Mouse (Mus musculus) small intestine, adult 2 months (tissue): ENCODE measurements around the gene Bmyc. TPM values are rescaled to one million over a fixed set of nuclear protein-coding genes. Genes with fewer than 3 reads are reported as not detected.

ENCODE experiments used
- H3K27ac ChIP-seq: fragments of 200-500 bp; 2 replicates; pipeline ENCODE4 v1.5.1; 2012; ENCODE audit warnings: low read depth, low read length, control low read depth, inconsistent platforms; ENCODE audit not compliant: insufficient read depth
- H3K27me3 ChIP-seq: fragments of 200-500 bp; 2 replicates; pipeline ENCODE4 v1.6.1; 2012; ENCODE audit warnings: mild to moderate bottlenecking, moderate library complexity, low read length, inconsistent platforms; ENCODE audit not compliant: control insufficient read depth, insufficient read depth
- H3K36me3 ChIP-seq: fragments of 200-500 bp; 2 replicates; pipeline ENCODE4 v1.6.1; 2012; ENCODE audit warnings: mild to moderate bottlenecking, low read length, control low read depth, inconsistent platforms; ENCODE audit not compliant: control insufficient read depth, insufficient read depth
- H3K4me1 ChIP-seq: fragments of 200-500 bp; 2 replicates; pipeline ENCODE4 v1.6.1; 2012; ENCODE audit warnings: low read length, inconsistent platforms, mixed read lengths; ENCODE audit not compliant: control insufficient read depth, insufficient read depth, insufficient read length
- H3K4me3 ChIP-seq: fragments of 200-500 bp; 2 replicates; pipeline ENCODE4 v1.5.1; 2012; ENCODE audit warnings: low read depth, mild to moderate bottlenecking, control low read depth, inconsistent platforms, low read length, moderate library complexity
- CTCF ChIP-seq: fragments of 200-500 bp; IDR thresholded peaks from 2 replicates; pipeline ENCODE4 v1.5.1; 2012; ENCODE audit warnings: low read depth, mild to moderate bottlenecking, control low read depth, inconsistent platforms, low read length, moderate library complexity, mixed read lengths; ENCODE audit not compliant: insufficient replicate concordance, insufficient read length; ENCODE audit errors: extremely low read depth
- POLR2A ChIP-seq: fragments of 200-500 bp; IDR thresholded peaks from 2 replicates; pipeline ENCODE4 v1.6.1; 2012; ENCODE audit warnings: low read depth, mild to moderate bottlenecking, control low read depth, inconsistent platforms, low read length, moderate library complexity
- WGBS: fragments of 180-500 bp; shearing (Covaris S2); methylation state at CpG from one replicate; pipeline ENCODE4 v1.1.7; 2018; 5-methylcytosine and 5-hydroxymethylcytosine counted together
- polyA plus RNA-seq: library from polyadenylated mRNA; depleted of rRNA; stranded (reverse); fragments of >200 nt; gene quantifications from 2 replicates; pipeline ENCODE4 v1.2.3, GENCODE M21; 2012; rRNA removed

Gene Bmyc
- 22.9 and 28.4 TPM in 2 replicates for polyA plus RNA-seq

GRCm38 (mm10) chr2:25706643-25707481, at the start of gene Bmyc:
TSS of gene Bmyc (plus strand) at chr2:25706739.
- peak; percentile 43; the same call in 1 of the 2 replicates for TF ChIP-seq CTCF
- no peak for TF ChIP-seq POLR2A
- WGBS: 1% methylated on average over 78 of the region's 78 CpGs
- peaks cover 3% of the 10 kb centered on the region for H3K4me1 ChIP-seq
- no peaks in the 10 kb centered on the region for H3K36me3 ChIP-seq
- no peaks in the 10 kb centered on the region for H3K27me3 ChIP-seq
- H3K27ac ChIP-seq: no peak within 1 kb of the TSS
- H3K4me3 ChIP-seq: peak within 1 kb of the TSS; percentile 72

GRCm38 (mm10) chr2:25657246-25657645, 49.3 kb upstream of the Bmyc start:
- peaks cover 3% of the 10 kb centered on the region; the same call in 1 of the 2 replicates for H3K4me1 ChIP-seq
- WGBS: 61% methylated on average over 4 of the region's 4 CpGs
- no peak overlapping the region for H3K4me3 ChIP-seq
- TF ChIP-seq CTCF: no peak
- no peak for TF ChIP-seq POLR2A
- no peaks in the 10 kb centered on the region for H3K27me3 ChIP-seq
- no peak overlapping the region for H3K27ac ChIP-seq
- no peaks in the 10 kb centered on the region for H3K36me3 ChIP-seq

GRCm38 (mm10) chr2:25657652-25658051, 48.9 kb upstream of the Bmyc start, which contains the start of gene Lcn5:
TSS of gene Lcn5 (plus strand) at chr2:25657952.
- Histone ChIP-seq H3K27me3 (no peaks in the 10 kb centered on the region), H3K36me3 (no peaks in the 10 kb centered on the region)
- TF ChIP-seq CTCF (no peak), POLR2A (no peak)

GRCm38 (mm10) chr2:25660279-25660678, 46.3 kb upstream of the Bmyc start:
- no peaks in the 10 kb centered on the region for H3K36me3 ChIP-seq
- WGBS: 89% methylated on average over 8 of the region's 8 CpGs
- no peak overlapping the region for H3K4me3 ChIP-seq
- H3K4me1 ChIP-seq: peaks cover 3% of the 10 kb centered on the region; the same call in 1 of the 2 replicates
- no peaks in the 10 kb centered on the region for H3K27me3 ChIP-seq
- no peak overlapping the region for H3K27ac ChIP-seq
- TF ChIP-seq CTCF (no peak), POLR2A (no peak)

More at GRCm38 (mm10) chr2:25657652-25658051, 48.9 kb upstream of the Bmyc start, which contains the start of gene Lcn5:
- Histone ChIP-seq H3K4me1 (peaks cover 3% of the 10 kb centered on the region; the same call in 1 of the 2 replicates), H3K27ac (no peak within 1 kb of the TSS), H3K4me3 (no peak within 1 kb of the TSS)

GRCm38 (mm10) chr2:25661245-25661970, 45.1 kb upstream of the Bmyc start:
- Histone ChIP-seq H3K27me3 (no peaks in the 10 kb centered on the region), H3K36me3 (no peaks in the 10 kb centered on the region), H3K4me3 (no peak overlapping the region), H3K27ac (no peak overlapping the region), H3K4me1 (peaks cover 3% of the 10 kb centered on the region; the same call in 1 of the 2 replicates)
- TF ChIP-seq POLR2A (no peak), CTCF (no peak)
- WGBS: 72% methylated on average over 6 of the region's 6 CpGs

GRCm38 (mm10) chr2:25663511-25663910, 43.0 kb upstream of the Bmyc start:
- Histone ChIP-seq H3K27me3 (no peaks in the 10 kb centered on the region), H3K4me3 (no peak overlapping the region), H3K4me1 (peaks cover under 1% of the 10 kb centered on the region; the same call in 1 of the 2 replicates), H3K36me3 (no peaks in the 10 kb centered on the region), H3K27ac (no peak overlapping the region)
- WGBS: 59% methylated on average over 1 of the region's 1 CpGs
- TF ChIP-seq POLR2A: no peak
- peak; percentile 48; the same call in 1 of the 2 replicates for TF ChIP-seq CTCF

GRCm38 (mm10) chr2:25664125-25664524, 42.4 kb upstream of the Bmyc start:
- 82% methylated on average over 5 of the region's 5 CpGs for WGBS
- no peak for TF ChIP-seq POLR2A
- no peak for TF ChIP-seq CTCF
- no peaks in the 10 kb centered on the region for H3K27me3 ChIP-seq
- no peak overlapping the region for H3K4me3 ChIP-seq
- no peaks in the 10 kb centered on the region for H3K4me1 ChIP-seq
- no peak overlapping the region for H3K27ac ChIP-seq
- no peaks in the 10 kb centered on the region for H3K36me3 ChIP-seq
